Mouse (Mus musculus): ENCODE data around the gene Lman2.

Lman2 gene

GRCm38 (mm10) chr13:55327169-55327568 lies 35.4 kb downstream of the Lman2 start:
- no peak for DNase-seq (ENCODE audit: low spot score)

DNA sequence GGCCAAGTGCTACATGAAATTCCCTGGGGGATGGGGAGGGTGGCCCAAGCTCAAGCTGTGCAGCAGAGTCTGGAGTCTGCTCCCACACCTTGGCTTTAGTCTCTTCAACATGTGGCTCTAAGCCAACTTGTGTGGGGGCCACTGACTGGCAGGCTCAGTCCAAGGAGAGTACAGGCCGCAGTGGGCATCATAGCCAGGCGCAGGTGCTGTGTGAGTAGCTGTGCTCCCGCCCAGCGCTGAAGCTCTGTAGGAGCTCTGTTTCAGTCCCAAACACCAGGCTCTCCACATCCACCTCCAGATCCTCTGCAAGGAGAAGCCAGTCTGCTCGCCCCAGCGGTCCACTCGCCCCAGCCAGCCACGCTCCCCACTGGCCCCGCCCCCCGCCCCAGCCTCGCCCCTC lies 37.0 kb downstream of the Lman2 start:
- no peak for DNase-seq (ENCODE audit: low spot score)

DNA sequence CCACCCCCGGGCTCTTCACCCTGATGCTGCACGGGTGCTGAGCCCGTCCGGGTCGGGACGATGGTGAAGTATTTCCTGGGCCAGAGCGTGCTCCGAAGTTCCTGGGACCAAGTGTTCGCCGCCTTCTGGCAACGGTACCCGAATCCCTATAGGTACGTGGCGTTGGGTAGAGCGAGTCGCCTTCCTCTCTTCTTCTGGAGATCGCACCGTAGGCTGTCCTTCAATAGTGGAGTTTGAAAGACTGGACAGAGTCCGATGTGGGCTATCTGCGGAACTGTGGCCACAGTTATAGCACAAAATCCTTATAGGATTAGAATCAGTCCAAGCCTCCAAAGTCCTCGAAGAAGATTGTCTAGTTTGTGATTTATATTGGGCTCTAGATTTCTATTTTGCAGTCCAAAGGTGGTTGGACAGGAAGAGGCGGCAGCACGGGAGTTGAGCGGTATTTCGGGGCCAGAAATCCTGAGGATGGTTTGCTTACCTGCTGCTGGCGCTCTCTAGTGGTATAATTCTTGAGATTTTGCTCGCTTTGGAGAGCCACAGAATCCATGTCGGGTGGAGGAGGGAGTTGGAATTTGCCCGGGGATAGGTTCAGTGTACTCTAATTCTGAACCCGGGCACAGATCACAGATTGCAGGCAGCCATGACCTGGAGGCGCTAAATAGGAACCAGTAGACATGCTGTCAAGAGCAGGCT lies 40.3 kb downstream of the Lman2 start:
- DNase-seq (ENCODE audit: low spot score) = no peak

GRCm38 (mm10) chr13:55321434-55322129 lies 41.0 kb downstream of the Lman2 start, which contains the start of gene Rab24:
TSS of gene Rab24 (minus strand) at chr13:55321946.
- no peak for DNase-seq (ENCODE audit: low spot score)

DNA sequence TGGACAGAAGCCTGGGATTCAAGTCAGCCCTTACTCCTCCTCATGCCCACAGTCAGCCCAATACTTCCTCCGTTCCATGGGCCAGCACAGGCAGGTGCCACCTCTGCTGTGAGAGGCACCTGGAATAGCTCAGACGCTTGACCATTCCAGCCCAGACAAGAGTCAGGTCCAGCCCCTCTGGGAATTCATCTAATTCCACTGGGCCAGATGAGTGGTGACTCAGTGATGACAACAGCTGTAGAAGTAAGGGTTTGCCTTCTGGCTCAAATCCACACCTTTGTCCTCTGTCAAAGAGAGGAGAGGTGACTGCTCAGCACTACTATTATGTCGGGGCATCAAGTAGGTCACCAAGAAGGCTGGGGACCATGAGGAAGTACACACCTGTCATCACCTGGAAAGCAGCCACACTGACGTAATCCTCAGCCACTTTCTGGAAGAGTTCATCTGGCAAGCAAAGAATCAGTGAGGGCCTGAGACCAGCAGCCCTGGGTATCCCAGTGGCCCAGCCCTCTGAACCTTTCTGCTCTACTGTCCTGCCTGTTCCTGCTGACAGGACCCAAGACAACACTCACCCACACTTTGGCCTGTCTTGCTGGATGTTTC lies 42.6 kb downstream of the Lman2 start, which contains the start of gene Prelid1:
Prelid1 (plus strand) TSS at position 570 of the 603 bp plus-strand sequence.
- DNase-seq (ENCODE audit: low spot score) = no peak

DNA sequence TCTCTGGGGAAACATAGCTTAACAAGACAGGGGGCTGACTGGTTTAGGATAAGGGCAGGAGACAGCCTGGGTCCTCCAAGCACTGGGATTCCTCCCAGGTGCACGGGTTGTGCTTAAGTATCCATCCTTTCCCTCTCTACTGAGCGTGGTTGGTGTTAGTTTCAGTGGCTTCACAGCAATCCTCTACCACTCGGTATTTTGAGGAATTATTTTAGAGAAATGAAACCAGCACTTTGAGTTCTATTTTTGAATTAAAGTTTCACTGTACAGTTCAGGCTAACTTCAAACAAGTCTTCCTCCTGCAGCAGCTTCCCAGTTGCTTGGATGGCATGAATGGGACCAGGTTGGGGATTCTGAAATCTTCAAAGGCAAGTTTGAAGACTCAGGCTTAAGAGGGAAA lies 44.2 kb downstream of the Lman2 start:
- no peak for DNase-seq (ENCODE audit: low spot score)

GRCm38 (mm10) chr13:55314891-55315412 lies 47.6 kb downstream of the Lman2 start:
- no peak for DNase-seq (ENCODE audit: low spot score)

DNA sequence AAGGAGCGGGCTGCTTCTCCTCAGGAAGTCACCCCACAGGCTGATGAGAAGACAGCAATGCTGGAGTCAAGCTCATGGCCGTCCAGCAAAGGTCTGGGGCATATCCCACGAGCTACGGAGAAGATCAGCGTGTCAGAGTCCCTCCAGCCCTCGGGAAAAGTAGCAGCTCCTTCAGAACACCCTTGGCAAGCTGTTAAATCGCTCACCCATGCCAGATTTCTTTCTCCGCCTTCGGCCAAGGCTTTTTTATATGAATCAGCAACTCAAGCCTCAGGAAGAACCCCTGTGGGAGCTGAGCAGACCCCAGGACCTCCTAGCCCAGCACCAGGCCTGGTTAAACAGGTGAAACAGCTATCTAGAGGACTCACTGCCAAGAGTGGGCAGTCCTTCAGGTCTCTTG lies 49.5 kb downstream of the Lman2 start:
- no peak for DNase-seq (ENCODE audit: low spot score)

GRCm38 (mm10) chr13:55312028-55312630 lies 50.5 kb downstream of the Lman2 start:
- DNase-seq (ENCODE audit: low spot score) = no peak

DNA sequence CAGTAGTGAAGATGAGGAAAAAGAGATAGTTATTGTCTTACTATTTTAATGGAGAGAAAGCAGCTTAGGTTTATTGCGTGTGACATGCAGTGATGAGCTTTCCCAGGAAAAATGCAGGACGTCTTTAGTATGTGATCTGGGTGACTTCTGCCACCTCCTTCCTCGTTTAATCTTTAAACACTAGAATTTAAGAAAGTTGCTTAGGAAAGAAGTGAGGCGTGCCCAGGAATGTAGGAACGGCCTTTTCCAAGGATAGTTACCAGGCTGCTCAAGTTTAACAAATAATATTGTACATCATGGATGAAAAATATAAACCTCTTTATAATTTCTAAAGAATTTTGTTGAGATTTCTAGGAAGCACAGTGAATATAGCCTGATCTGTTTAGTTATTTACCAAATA lies 61.7 kb downstream of the Lman2 start:
- DNase-seq (ENCODE audit: low spot score) = no peak

DNA sequence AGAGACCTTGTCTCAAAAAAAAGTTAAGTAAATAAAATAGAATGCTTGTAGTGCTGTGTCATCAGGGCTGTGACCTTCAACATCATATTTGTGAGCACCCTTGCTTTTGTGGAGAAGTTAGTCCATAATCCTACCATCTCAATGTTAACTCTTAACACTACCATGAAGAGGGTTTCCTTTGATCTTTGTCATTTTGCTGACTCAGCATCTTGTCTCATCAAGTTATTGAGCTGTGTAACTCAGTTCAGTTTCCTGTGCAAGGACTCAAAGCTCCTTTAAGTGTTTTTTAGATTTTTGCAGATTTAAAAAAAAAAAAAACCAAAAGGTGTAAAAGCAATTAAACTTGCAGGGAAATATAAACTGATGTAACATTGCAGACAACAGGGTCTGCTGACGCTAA lies 65.8 kb downstream of the Lman2 start:
- no peak for DNase-seq (ENCODE audit: low spot score)
